Mouse (Mus musculus): ENCODE measurements at regions not wholly inside any gene's neighbourhood (a gene's known extent, or its start where the extent isn't known, plus 50 kb on each side); places are given as distances from the start of the nearest gene placed in this dataset.
"Not testable (repeated sequence)": the region's sequence is repeated elsewhere in the genome, so short reads cannot be mapped to it uniquely, and the experiment has no call there.

- WGBS, result 94% methylated on average over 2 of the region's 2 CpGs
- no peaks in the 10 kb centered on the region for H3K4me1 ChIP-seq (ENCODE audit: control insufficient read depth, insufficient read depth, low read length)
- H3K4me3 ChIP-seq (ENCODE audit: insufficient read depth, low read depth, low read length), result no peak overlapping the region
- H3K27ac ChIP-seq (ENCODE audit: insufficient read depth, low read depth, low read length), result no peak overlapping the region
- TF ChIP-seq POLR2A (IDR thresholded peaks at IDR 0.05; ENCODE audit: insufficient read depth, low read depth, low read length) (no peak), CTCF (IDR thresholded peaks at IDR 0.05; ENCODE audit: insufficient read depth, low read depth, low read length) (no peak)
Measured at GRCm38 (mm10) chr14:71055480-71055879, 455.8 kb upstream of the Fam160b2 start.

- TF ChIP-seq CTCF (IDR thresholded peaks at IDR 0.05; ENCODE audit: insufficient read depth, low read depth, low read length), result no peak
- no peak for TF ChIP-seq POLR2A (IDR thresholded peaks at IDR 0.05; ENCODE audit: insufficient read depth, low read depth, low read length)
- Histone ChIP-seq H3K4me1 (ENCODE audit: control insufficient read depth, insufficient read depth, low read length) (no peaks in the 10 kb centered on the region), H3K27ac (ENCODE audit: insufficient read depth, low read depth, low read length) (no peak overlapping the region), H3K4me3 (ENCODE audit: insufficient read depth, low read depth, low read length) (no peak overlapping the region)
- WGBS, result 86% methylated on average over 9 of the region's 9 CpGs
Measured at GRCm38 (mm10) chr14:71053788-71054641, 454.4 kb upstream of the Fam160b2 start.

- TF ChIP-seq CTCF (IDR thresholded peaks at IDR 0.05; ENCODE audit: insufficient read depth, low read depth, low read length) (no peak), POLR2A (IDR thresholded peaks at IDR 0.05; ENCODE audit: insufficient read depth, low read depth, low read length) (no peak)
- no peaks in the 10 kb centered on the region for H3K4me1 ChIP-seq (ENCODE audit: control insufficient read depth, insufficient read depth, low read length)
- 69% methylated on average over 3 of the region's 3 CpGs for WGBS
- H3K4me3 ChIP-seq (ENCODE audit: insufficient read depth, low read depth, low read length), result no peak overlapping the region
- H3K27ac ChIP-seq (ENCODE audit: insufficient read depth, low read depth, low read length), result no peak overlapping the region
Measured at GRCm38 (mm10) chr14:71047096-71047495, 447.5 kb upstream of the Fam160b2 start.

GRCm38 (mm10) chr14:71043879-71044770 is 444.5 kb upstream of the Fam160b2 start:
- WGBS, result 49% methylated on average over 11 of the region's 13 CpGs
- H3K4me3 ChIP-seq (ENCODE audit: insufficient read depth, low read depth, low read length); H3K4me1 ChIP-seq (ENCODE audit: control insufficient read depth, insufficient read depth, low read length); H3K27ac ChIP-seq (ENCODE audit: insufficient read depth, low read depth, low read length): not testable (repeated sequence)

DNA sequence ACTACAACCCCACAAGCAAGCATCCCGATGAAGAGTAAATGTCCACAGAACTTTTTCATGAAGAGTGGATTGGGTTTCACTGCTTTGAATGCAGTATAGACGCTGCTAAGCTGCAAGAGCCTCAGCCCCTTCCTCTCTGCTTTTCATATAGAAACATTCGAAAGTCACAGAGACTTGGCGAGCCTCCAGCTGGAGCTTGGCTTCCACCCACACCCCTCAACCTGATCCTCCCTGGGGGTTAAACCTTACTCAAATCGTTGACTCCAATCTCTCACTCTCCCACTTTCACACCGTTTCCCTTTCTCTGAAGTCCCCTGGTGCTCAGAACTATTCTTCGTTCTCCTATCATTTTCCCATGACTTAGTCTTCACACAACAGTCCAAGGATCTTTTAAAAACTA is 437.0 kb upstream of the Fam160b2 start:
- no peak for TF ChIP-seq POLR2A (IDR thresholded peaks at IDR 0.05; ENCODE audit: insufficient read depth, low read depth, low read length)
- no peak for TF ChIP-seq CTCF (IDR thresholded peaks at IDR 0.05; ENCODE audit: insufficient read depth, low read depth, low read length)
- H3K4me3 ChIP-seq (ENCODE audit: insufficient read depth, low read depth, low read length), result no peak overlapping the region
- no peak overlapping the region for H3K27ac ChIP-seq (ENCODE audit: insufficient read depth, low read depth, low read length)
- H3K4me1 ChIP-seq (ENCODE audit: control insufficient read depth, insufficient read depth, low read length), result no peaks in the 10 kb centered on the region
- WGBS, result 61% methylated on average over 7 of the region's 7 CpGs

DNA sequence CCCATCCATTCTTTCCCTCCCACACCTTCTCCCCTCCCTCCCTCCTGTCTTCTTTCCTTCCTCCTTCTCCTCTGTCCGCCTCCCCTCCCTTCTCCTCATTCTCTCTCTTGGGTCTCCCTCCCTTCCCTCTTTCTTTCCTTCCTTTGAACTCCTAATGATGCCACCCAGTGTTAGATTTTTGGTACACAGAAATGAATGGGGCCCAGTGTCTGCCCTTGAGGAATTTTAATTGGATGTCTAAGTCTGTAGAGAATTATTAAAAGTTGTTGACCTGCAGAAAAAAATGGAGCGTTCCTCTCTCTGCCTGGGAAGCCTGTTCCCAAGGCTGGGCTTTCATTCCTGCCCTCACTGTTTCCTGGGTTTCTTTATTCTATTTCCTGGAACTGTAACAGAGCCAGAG is 434.0 kb upstream of the Fam160b2 start:
- no peak for TF ChIP-seq CTCF (IDR thresholded peaks at IDR 0.05; ENCODE audit: insufficient read depth, low read depth, low read length)
- no peak for TF ChIP-seq POLR2A (IDR thresholded peaks at IDR 0.05; ENCODE audit: insufficient read depth, low read depth, low read length)
- WGBS, result 71% methylated on average over 2 of the region's 2 CpGs
- H3K27ac ChIP-seq (ENCODE audit: insufficient read depth, low read depth, low read length), result no peak overlapping the region
- H3K4me3 ChIP-seq (ENCODE audit: insufficient read depth, low read depth, low read length), result no peak overlapping the region
- no peaks in the 10 kb centered on the region; the same call in 1 of the 2 replicates for H3K4me1 ChIP-seq (ENCODE audit: control insufficient read depth, insufficient read depth, low read length)

GRCm38 (mm10) chr14:71030164-71030880 is 430.7 kb upstream of the Fam160b2 start:
- WGBS, result 88% methylated on average over 9 of the region's 9 CpGs
- TF ChIP-seq POLR2A (IDR thresholded peaks at IDR 0.05; ENCODE audit: insufficient read depth, low read depth, low read length) (no peak), CTCF (IDR thresholded peaks at IDR 0.05; ENCODE audit: insufficient read depth, low read depth, low read length) (no peak)
- H3K4me3 ChIP-seq (ENCODE audit: insufficient read depth, low read depth, low read length), result no peak overlapping the region
- no peaks in the 10 kb centered on the region; the same call in 1 of the 2 replicates for H3K4me1 ChIP-seq (ENCODE audit: control insufficient read depth, insufficient read depth, low read length)
- H3K27ac ChIP-seq (ENCODE audit: insufficient read depth, low read depth, low read length), result no peak overlapping the region
